Mouse (Mus musculus): ENCODE results near the gene Srsf11. TPM values are rescaled to one million over a fixed set of nuclear protein-coding genes. Genes with fewer than 3 reads are reported as not detected.

Gene Srsf11
- polyA plus RNA-seq (2015; fragmentation: Nextera tagmentation; extraction: Ambion mirVana): 161 and 179 TPM in 2 replicates

- Histone ChIP-seq H3K27me3 (replicated peaks; ENCODE audit: control insufficient read depth, insufficient read depth, low read length) (no peaks in the 10 kb centered on the region), H3K4me3 (ENCODE audit: low read length) (peak within 1 kb of the TSS; percentile 90), H3K4me2 (ENCODE audit: low read depth, low read length) (peak within 1 kb of the TSS; percentile 57), H3K27ac (ENCODE audit: low read length) (peak within 1 kb of the TSS; percentile 94), H3K4me1 (ENCODE audit: control insufficient read depth, insufficient read depth, low read length) (peaks cover 11% of the 10 kb centered on the region), H3K9ac (ENCODE audit: low read depth, low read length) (peak within 1 kb of the TSS; percentile 97), H3K9me3 (ENCODE audit: control insufficient read depth, low read length) (no peaks in the 10 kb centered on the region), H3K36me3 (ENCODE audit: control insufficient read depth, insufficient read depth, low read length) (no peaks in the 10 kb centered on the region)
- ATAC-seq: peak; percentile 95
- WGBS: under 1% methylated on average over 55 of the region's 55 CpGs
These were observed at the start of gene Srsf11, which contains the start of gene Lrrc40 for GRCm38 (mm10) chr3:158036329-158036988. Gene Srsf11, minus strand, starts transcription at chr3:158036639. Gene Lrrc40, plus strand, starts transcription at chr3:158036662.

GRCm38 (mm10) chr3:158077828-158078227 is 41.4 kb upstream of the Srsf11 start:
- Histone ChIP-seq H3K27ac (ENCODE audit: low read length) (no peak overlapping the region), H3K4me1 (ENCODE audit: control insufficient read depth, insufficient read depth, low read length) (no peaks in the 10 kb centered on the region), H3K4me2 (ENCODE audit: low read depth, low read length) (no peak overlapping the region), H3K36me3 (ENCODE audit: control insufficient read depth, insufficient read depth, low read length) (no peaks in the 10 kb centered on the region), H3K9ac (ENCODE audit: low read depth, low read length) (no peak overlapping the region), H3K4me3 (ENCODE audit: low read length) (no peak overlapping the region), H3K9me3 (ENCODE audit: control insufficient read depth, low read length) (no peaks in the 10 kb centered on the region), H3K27me3 (replicated peaks; ENCODE audit: control insufficient read depth, insufficient read depth, low read length) (no peaks in the 10 kb centered on the region)
- 79% methylated on average over 5 of the region's 5 CpGs for WGBS
- ATAC-seq: no peak

GRCm38 (mm10) chr3:158077380-158077772 is 40.9 kb upstream of the Srsf11 start:
- ATAC-seq: no peak
- Histone ChIP-seq H3K27me3 (replicated peaks; ENCODE audit: control insufficient read depth, insufficient read depth, low read length) (no peaks in the 10 kb centered on the region), H3K4me1 (ENCODE audit: control insufficient read depth, insufficient read depth, low read length) (no peaks in the 10 kb centered on the region), H3K9me3 (ENCODE audit: control insufficient read depth, low read length) (no peaks in the 10 kb centered on the region), H3K27ac (ENCODE audit: low read length) (no peak overlapping the region), H3K36me3 (ENCODE audit: control insufficient read depth, insufficient read depth, low read length) (no peaks in the 10 kb centered on the region), H3K4me3 (ENCODE audit: low read length) (no peak overlapping the region), H3K9ac (ENCODE audit: low read depth, low read length) (no peak overlapping the region), H3K4me2 (ENCODE audit: low read depth, low read length) (no peak overlapping the region)
- 63% methylated on average over 1 of the region's 1 CpGs for WGBS

- Histone ChIP-seq H3K27ac (ENCODE audit: low read length) (no peak overlapping the region), H3K4me2 (ENCODE audit: low read depth, low read length) (no peak overlapping the region), H3K27me3 (replicated peaks; ENCODE audit: control insufficient read depth, insufficient read depth, low read length) (no peaks in the 10 kb centered on the region), H3K36me3 (ENCODE audit: control insufficient read depth, insufficient read depth, low read length) (no peaks in the 10 kb centered on the region), H3K9me3 (ENCODE audit: control insufficient read depth, low read length) (no peaks in the 10 kb centered on the region), H3K9ac (ENCODE audit: low read depth, low read length) (no peak overlapping the region), H3K4me1 (ENCODE audit: control insufficient read depth, insufficient read depth, low read length) (no peaks in the 10 kb centered on the region), H3K4me3 (ENCODE audit: low read length) (no peak overlapping the region)
- 0 out of 2 replicates have a peak, but pooled peaks have one; percentile 11 for ATAC-seq
- WGBS: 46% methylated on average over 4 of the region's 4 CpGs
These were observed 40.4 kb upstream of the Srsf11 start for GRCm38 (mm10) chr3:158076685-158077379.

- no peak for ATAC-seq
- WGBS: 73% methylated on average over 2 of the region's 2 CpGs
- H3K9ac ChIP-seq (ENCODE audit: low read depth, low read length): no peak overlapping the region
- H3K9me3 ChIP-seq (ENCODE audit: control insufficient read depth, low read length): no peaks in the 10 kb centered on the region
- no peaks in the 10 kb centered on the region for H3K27me3 ChIP-seq (replicated peaks; ENCODE audit: control insufficient read depth, insufficient read depth, low read length)
- H3K36me3 ChIP-seq (ENCODE audit: control insufficient read depth, insufficient read depth, low read length): no peaks in the 10 kb centered on the region
- H3K4me3 ChIP-seq (ENCODE audit: low read length): no peak overlapping the region
- H3K4me1 ChIP-seq (ENCODE audit: control insufficient read depth, insufficient read depth, low read length): no peaks in the 10 kb centered on the region
- no peak overlapping the region for H3K4me2 ChIP-seq (ENCODE audit: low read depth, low read length)
- no peak overlapping the region for H3K27ac ChIP-seq (ENCODE audit: low read length)
These were observed 38.6 kb upstream of the Srsf11 start for GRCm38 (mm10) chr3:158075004-158075403.

GRCm38 (mm10) chr3:158068613-158069263 is 32.3 kb upstream of the Srsf11 start:
- no peaks in the 10 kb centered on the region for H3K27me3 ChIP-seq (replicated peaks; ENCODE audit: control insufficient read depth, insufficient read depth, low read length)
- no peaks in the 10 kb centered on the region for H3K9me3 ChIP-seq (ENCODE audit: control insufficient read depth, low read length)
- no peak overlapping the region for H3K9ac ChIP-seq (ENCODE audit: low read depth, low read length)
- no peak for ATAC-seq
- whole genome bisulfite sequencing: 55% methylated on average over 9 of the region's 9 CpGs
- H3K4me1 ChIP-seq (ENCODE audit: control insufficient read depth, insufficient read depth, low read length): no peaks in the 10 kb centered on the region
- H3K4me2 ChIP-seq (ENCODE audit: low read depth, low read length): no peak overlapping the region
- no peak overlapping the region for H3K27ac ChIP-seq (ENCODE audit: low read length)
- no peak overlapping the region for H3K4me3 ChIP-seq (ENCODE audit: low read length)
- H3K36me3 ChIP-seq (ENCODE audit: control insufficient read depth, insufficient read depth, low read length): no peaks in the 10 kb centered on the region

- no peak for ATAC-seq
- H3K27ac ChIP-seq (ENCODE audit: low read length): no peak overlapping the region
- WGBS: 62% methylated on average over 7 of the region's 7 CpGs
These were observed 31.5 kb upstream of the Srsf11 start for GRCm38 (mm10) chr3:158067916-158068315.

GRCm38 (mm10) chr3:158065256-158065655 is 28.8 kb upstream of the Srsf11 start:
- no peak overlapping the region for H3K4me3 ChIP-seq (ENCODE audit: low read length)
- H3K9me3 ChIP-seq (ENCODE audit: control insufficient read depth, low read length): no peaks in the 10 kb centered on the region
- WGBS: 94% methylated on average over 2 of the region's 2 CpGs
- no peak for ATAC-seq
- H3K36me3 ChIP-seq (ENCODE audit: control insufficient read depth, insufficient read depth, low read length): no peaks in the 10 kb centered on the region
- no peaks in the 10 kb centered on the region for H3K4me1 ChIP-seq (ENCODE audit: control insufficient read depth, insufficient read depth, low read length)
- no peak overlapping the region for H3K27ac ChIP-seq (ENCODE audit: low read length)
- H3K27me3 ChIP-seq (replicated peaks; ENCODE audit: control insufficient read depth, insufficient read depth, low read length): no peaks in the 10 kb centered on the region
- H3K9ac ChIP-seq (ENCODE audit: low read depth, low read length): no peak overlapping the region
- H3K4me2 ChIP-seq (ENCODE audit: low read depth, low read length): no peak overlapping the region

More at GRCm38 (mm10) chr3:158067916-158068315, 31.5 kb upstream of the Srsf11 start:
- Histone ChIP-seq H3K4me3 (ENCODE audit: low read length) (no peak overlapping the region), H3K36me3 (ENCODE audit: control insufficient read depth, insufficient read depth, low read length) (no peaks in the 10 kb centered on the region), H3K4me1 (ENCODE audit: control insufficient read depth, insufficient read depth, low read length) (no peaks in the 10 kb centered on the region), H3K27me3 (replicated peaks; ENCODE audit: control insufficient read depth, insufficient read depth, low read length) (no peaks in the 10 kb centered on the region), H3K4me2 (ENCODE audit: low read depth, low read length) (no peak overlapping the region), H3K9me3 (ENCODE audit: control insufficient read depth, low read length) (no peaks in the 10 kb centered on the region), H3K9ac (ENCODE audit: low read depth, low read length) (no peak overlapping the region)

GRCm38 (mm10) chr3:158061811-158062523 is 25.5 kb upstream of the Srsf11 start:
- H3K4me1 ChIP-seq (ENCODE audit: control insufficient read depth, insufficient read depth, low read length): no peaks in the 10 kb centered on the region
- peaks cover 2% of the 10 kb centered on the region; the same call in 1 of the 2 replicates for H3K36me3 ChIP-seq (ENCODE audit: control insufficient read depth, insufficient read depth, low read length)
- H3K27ac ChIP-seq (ENCODE audit: low read length): no peak overlapping the region
- peak; percentile 44; the same call in 1 of the 2 replicates for ATAC-seq
- no peak overlapping the region for H3K9ac ChIP-seq (ENCODE audit: low read depth, low read length)
- no peaks in the 10 kb centered on the region for H3K27me3 ChIP-seq (replicated peaks; ENCODE audit: control insufficient read depth, insufficient read depth, low read length)
- no peaks in the 10 kb centered on the region for H3K9me3 ChIP-seq (ENCODE audit: control insufficient read depth, low read length)
- no peak overlapping the region for H3K4me3 ChIP-seq (ENCODE audit: low read length)
- no peak overlapping the region for H3K4me2 ChIP-seq (ENCODE audit: low read depth, low read length)
- WGBS: 92% methylated on average over 5 of the region's 5 CpGs
